Mouse (Mus musculus): ENCODE data around the gene Ttc28. TPM values are rescaled to one million over a fixed set of nuclear protein-coding genes. Genes with fewer than 3 reads are reported as not detected.

The Ttc28 gene
- total RNA-seq, 2 experiments from 2014 or later: 0.29 to 0.89 TPM

GRCm38 (mm10) chr5:111155928-111156327 is 276.3 kb downstream of the Ttc28 start:
- no peak for ATAC-seq (ENCODE audit: poor library complexity, severe bottlenecking)

GRCm38 (mm10) chr5:111158266-111158665 is 278.7 kb downstream of the Ttc28 start:
- no peak for ATAC-seq (ENCODE audit: poor library complexity, severe bottlenecking)

GRCm38 (mm10) chr5:111159628-111160321 is 280.2 kb downstream of the Ttc28 start:
- 0 out of 2 replicates have a peak, but pooled peaks have one; percentile 41 for ATAC-seq (ENCODE audit: poor library complexity, severe bottlenecking)

- no peak for ATAC-seq (ENCODE audit: poor library complexity, severe bottlenecking)
Observed at GRCm38 (mm10) chr5:111161146-111161930, 281.7 kb downstream of the Ttc28 start.

- ATAC-seq (ENCODE audit: poor library complexity, severe bottlenecking): no peak
Observed at GRCm38 (mm10) chr5:111162857-111163256, 283.3 kb downstream of the Ttc28 start.

GRCm38 (mm10) chr5:111163377-111163776 is 283.8 kb downstream of the Ttc28 start:
- no peak for ATAC-seq (ENCODE audit: poor library complexity, severe bottlenecking)

GRCm38 (mm10) chr5:111164348-111164920 is 284.8 kb downstream of the Ttc28 start:
- no peak for ATAC-seq (ENCODE audit: poor library complexity, severe bottlenecking)

GRCm38 (mm10) chr5:111170383-111170782 is 290.8 kb downstream of the Ttc28 start:
- ATAC-seq (ENCODE audit: poor library complexity, severe bottlenecking): no peak

- no peak for ATAC-seq (ENCODE audit: poor library complexity, severe bottlenecking)
Observed at GRCm38 (mm10) chr5:111175410-111175809, 295.8 kb downstream of the Ttc28 start.

GRCm38 (mm10) chr5:111175842-111176241 is 296.2 kb downstream of the Ttc28 start:
- no peak for ATAC-seq (ENCODE audit: poor library complexity, severe bottlenecking)

- no peak for ATAC-seq (ENCODE audit: poor library complexity, severe bottlenecking)
Observed at GRCm38 (mm10) chr5:111176441-111176840, 296.8 kb downstream of the Ttc28 start.

- ATAC-seq (ENCODE audit: poor library complexity, severe bottlenecking): peak; percentile 97
Observed at GRCm38 (mm10) chr5:111178324-111179076, 298.9 kb downstream of the Ttc28 start.

GRCm38 (mm10) chr5:111179651-111180050 is 300.0 kb downstream of the Ttc28 start:
- ATAC-seq (ENCODE audit: poor library complexity, severe bottlenecking): no peak

- ATAC-seq (ENCODE audit: poor library complexity, severe bottlenecking): no peak
Observed at GRCm38 (mm10) chr5:111180091-111181053, 300.8 kb downstream of the Ttc28 start.

- ATAC-seq (ENCODE audit: poor library complexity, severe bottlenecking): no peak
Observed at GRCm38 (mm10) chr5:111181204-111181912, 301.8 kb downstream of the Ttc28 start.

GRCm38 (mm10) chr5:111186600-111186999 is 307.0 kb downstream of the Ttc28 start:
- ATAC-seq (ENCODE audit: poor library complexity, severe bottlenecking): no peak

GRCm38 (mm10) chr5:111191972-111192371 is 312.4 kb downstream of the Ttc28 start:
- no peak for ATAC-seq (ENCODE audit: poor library complexity, severe bottlenecking)

GRCm38 (mm10) chr5:111194829-111195228 is 315.2 kb downstream of the Ttc28 start:
- no peak for ATAC-seq (ENCODE audit: poor library complexity, severe bottlenecking)

All from megakaryocyte, adult 5-6 weeks (primary cell).